Mouse (Mus musculus) left cerebral cortex, adult 2 months (tissue): ENCODE data around the gene Zfp839. TPM values are rescaled to one million over a fixed set of nuclear protein-coding genes. Genes with fewer than 3 reads are reported as not detected.
"Not testable (repeated sequence)": the region's sequence is repeated elsewhere in the genome, so short reads cannot be mapped to it uniquely, and the experiment has no call there.

Experiments
- DNase-seq, 2 experiments: peaks; one replicate each; pipeline ENCODE4 v3.0.0; 2021 to 2022; ENCODE audit warnings: low spot score in 2 of 2, mixed read lengths in 1 of 2; ENCODE audit errors: extremely low spot score in 1 of 2
- H3K27ac ChIP-seq: fragments of 200-600 bp; 2 replicates; pipeline ENCODE4 v1.8.1; 2022
- H3K4me3 ChIP-seq: fragments of 200-600 bp; 2 replicates; pipeline ENCODE4 v1.8.1; 2022
- CTCF ChIP-seq: fragments of 200-600 bp; IDR thresholded peaks from 2 replicates; pipeline ENCODE4 v1.8.1; 2022; ENCODE audit warnings: antibody characterized with exemption, mild to moderate bottlenecking, moderate library complexity
- intact Hi-C: fragments of 180-260 bp; cut with DNase I; formaldehyde crosslinking; loops from one replicate; pipeline ENCODE4 v1.15.1; 2025
- total RNA-seq, 2 experiments: library from RNA; stranded (reverse); gene quantifications; 2 replicates each; pipeline ENCODE4 v1.2.3; 2021

The Zfp839 gene
- total RNA-seq, 2 experiments from 2014 or later: 11.4 to 12.3 TPM

DNA sequence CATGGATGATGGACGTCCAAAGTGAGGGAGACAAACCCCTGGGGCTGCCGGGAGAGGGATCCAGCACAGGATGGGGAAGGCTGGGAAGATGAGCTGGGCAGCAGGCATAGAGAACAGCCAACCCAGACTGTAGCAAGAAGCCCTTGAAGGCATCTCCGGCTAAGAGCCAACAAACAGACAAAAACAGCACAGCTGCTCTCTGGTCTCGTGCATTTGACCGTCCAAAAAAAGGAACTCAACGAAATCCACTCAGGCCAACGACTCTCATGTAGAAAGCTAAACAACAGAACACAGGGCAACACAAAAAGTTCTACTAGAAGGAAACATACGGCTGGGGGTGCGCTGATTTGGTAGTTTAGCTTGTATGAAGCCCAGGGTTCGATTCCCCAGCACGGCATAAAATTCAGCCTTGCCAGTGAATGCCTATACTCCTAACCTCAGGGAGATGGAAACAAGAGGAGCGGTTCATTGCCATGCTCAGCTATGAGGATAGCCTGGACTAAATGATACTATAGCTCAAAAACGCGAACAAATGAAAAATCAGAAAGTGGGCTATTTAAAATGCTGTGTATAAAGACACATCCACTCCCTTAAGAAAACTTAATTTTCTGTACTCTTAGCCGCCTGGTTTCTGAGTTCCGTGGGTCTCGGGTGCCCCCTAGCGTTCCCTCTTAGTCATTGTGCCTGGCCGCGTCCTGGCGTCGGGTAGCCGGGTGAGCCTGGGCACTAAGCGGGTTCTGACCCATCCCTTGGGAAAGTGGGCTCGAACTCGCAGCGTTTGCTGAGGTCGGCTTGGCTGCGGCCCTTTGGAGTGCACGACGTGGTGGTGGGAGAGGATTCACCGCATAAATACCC lies 6.6 kb upstream of the Zfp839 start:
- Histone ChIP-seq H3K4me3 (peak overlapping the region; percentile 57), H3K27ac (no peak overlapping the region)
- peak; percentile 80 to 87 for DNase-seq
- TF ChIP-seq CTCF: peak; percentile 98
- intact Hi-C loops: loop anchor here (2.0 to 10.0 kb wide), 3 partner anchors 245 to 425 kb away; partner anchors contain the start of gene Ppp2r5c

DNA sequence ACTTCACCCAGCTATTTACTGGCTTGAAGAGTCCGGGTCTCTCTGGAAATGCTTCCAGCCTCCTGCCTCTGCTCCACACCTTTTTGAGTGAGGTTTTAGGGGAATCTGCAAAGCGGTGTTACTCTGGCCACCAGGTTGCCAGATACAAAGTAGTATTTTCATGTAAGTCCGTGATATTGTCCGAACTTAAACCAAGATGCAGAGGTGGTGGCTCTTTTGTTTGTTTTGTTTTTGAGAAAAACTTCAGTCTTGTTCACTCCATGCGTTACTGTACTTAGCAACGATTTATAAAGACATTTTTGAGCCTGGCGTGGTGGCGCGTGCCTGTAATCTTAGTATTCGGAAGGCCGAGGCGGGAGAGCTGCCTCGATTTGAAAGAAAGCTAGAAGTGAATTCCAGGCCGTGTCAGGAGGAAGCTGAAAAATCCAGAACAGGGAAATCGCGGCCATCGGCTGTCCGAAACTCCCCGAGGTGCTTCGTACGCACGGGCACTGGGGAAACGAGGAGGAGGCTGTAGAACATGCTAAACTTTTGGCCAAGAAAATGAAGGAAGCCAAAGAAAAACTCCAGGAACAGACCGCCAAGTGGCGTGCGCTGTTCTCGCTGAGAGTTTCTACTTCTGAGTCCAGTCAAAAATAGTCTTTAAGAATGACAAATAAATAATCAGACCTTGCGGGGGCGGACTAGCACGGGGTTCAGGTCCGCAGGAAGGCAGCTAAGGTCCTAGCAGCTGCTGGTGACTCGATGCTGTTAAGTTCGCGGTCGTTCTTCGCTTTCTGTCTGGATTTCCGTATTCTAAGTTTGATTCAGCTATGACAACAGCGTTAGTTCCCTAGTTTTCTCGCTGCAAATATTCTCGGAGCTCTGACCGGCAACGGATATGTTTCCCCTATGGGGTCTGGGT lies 5.6 kb upstream of the Zfp839 start:
- Histone ChIP-seq H3K27ac (peak overlapping the region; percentile 59; the same call in 1 of the 2 replicates), H3K4me3 (peak overlapping the region; percentile 57)
- TF ChIP-seq CTCF: no peak
- DNase-seq: no peak
- intact Hi-C loops: loop anchor here (5.0 to 10.0 kb wide), 2 partner anchors 148 to 400 kb away; partner anchors contain the start of gene Ppp2r5c

DNA sequence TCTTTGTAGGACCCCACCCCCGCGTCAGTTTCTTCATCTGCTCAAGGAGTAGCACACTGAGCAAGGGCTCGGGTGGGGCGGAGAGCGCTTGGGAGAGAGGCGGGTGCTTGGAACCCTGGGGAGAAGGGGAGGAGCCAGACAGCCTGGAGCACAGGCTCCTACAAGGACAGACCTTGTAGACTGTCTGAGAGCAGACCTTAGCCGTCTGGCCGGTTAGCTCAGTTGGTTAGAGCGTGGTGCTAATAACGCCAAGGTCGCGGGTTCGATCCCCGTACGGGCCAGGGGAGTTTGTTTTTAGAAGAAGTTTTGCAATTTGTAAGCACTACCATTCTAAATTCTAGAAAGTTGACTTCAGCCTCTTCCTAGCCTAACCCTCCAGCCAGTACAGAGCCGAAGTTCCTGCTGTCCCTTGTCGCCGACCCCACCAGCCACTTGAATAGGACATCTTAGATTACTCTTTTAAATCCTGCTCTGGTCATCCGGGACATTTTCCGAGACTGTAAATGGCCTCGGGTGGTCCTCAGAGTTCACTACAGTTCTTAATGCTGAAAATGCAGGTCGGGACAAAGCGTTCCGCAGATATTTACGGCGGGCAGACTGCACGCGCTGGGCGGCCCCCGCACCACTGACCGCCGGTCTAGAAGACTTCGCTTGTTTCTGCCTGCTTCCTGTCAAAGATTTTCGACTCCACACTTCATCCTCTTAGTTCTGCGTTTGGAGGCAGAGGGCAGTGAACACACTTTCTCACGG lies 4.7 kb upstream of the Zfp839 start:
- intact Hi-C loops: loop anchor here (5.0 to 10.0 kb wide), 2 partner anchors 147 to 401 kb away; partner anchors contain the start of gene Ppp2r5c
- Histone ChIP-seq H3K4me3 (peak overlapping the region; percentile 57), H3K27ac (peak overlapping the region; percentile 59; the same call in 1 of the 2 replicates)
- peak; percentile 78 to 80 for DNase-seq
- no peak for TF ChIP-seq CTCF

- Histone ChIP-seq H3K27ac (no peak overlapping the region), H3K4me3 (peak overlapping the region; percentile 57)
- intact Hi-C loops: loop anchor here (5.0 to 10.0 kb wide), 2 partner anchors 146 to 401 kb away; partner anchors contain the start of gene Ppp2r5c
- TF ChIP-seq CTCF: no peak
- no peak for DNase-seq
Observed at GRCm38 (mm10) chr12:110846191-110846765, 3.8 kb upstream of the Zfp839 start.

- intact Hi-C loops: loop anchor here (2.0 kb wide), 1 partner anchor 38 kb away; the partner anchor contains the start of genes Cinp and Tecpr2
- no peak for TF ChIP-seq CTCF
- H3K27ac ChIP-seq: peak overlapping the region; percentile 91; the same call in 1 of the 2 replicates
Observed at GRCm38 (mm10) chr12:110850929-110851256, 840 bp downstream of the Zfp839 start.

GRCm38 (mm10) chr12:110851414-110851813 lies 1.4 kb downstream of the Zfp839 start:
- Histone ChIP-seq H3K4me3 (no peak overlapping the region), H3K27ac (no peak overlapping the region)
- intact Hi-C loops: loop anchor here (2.0 kb wide), 1 partner anchor 37 kb away; the partner anchor contains the start of genes Cinp and Tecpr2
- no peak for DNase-seq
- TF ChIP-seq CTCF: no peak

More at GRCm38 (mm10) chr12:110850929-110851256, 840 bp downstream of the Zfp839 start:
- DNase-seq: no peak
- peak overlapping the region; percentile 66 for H3K4me3 ChIP-seq

- no peak overlapping the region for H3K27ac ChIP-seq
- intact Hi-C loops: loop anchor here (2.0 kb wide), 1 partner anchor 37 kb away; the partner anchor contains the start of genes Cinp and Tecpr2
- no peak for DNase-seq
- TF ChIP-seq CTCF: no peak
- H3K4me3 ChIP-seq: no peak overlapping the region
Observed at GRCm38 (mm10) chr12:110851923-110852322, 1.9 kb downstream of the Zfp839 start.

- intact Hi-C loops: no loop called here
- no peak for TF ChIP-seq CTCF
- Histone ChIP-seq H3K27ac (no peak overlapping the region), H3K4me3 (no peak overlapping the region)
- DNase-seq: no peak
Observed at GRCm38 (mm10) chr12:110854786-110855737, 5.0 kb downstream of the Zfp839 start.

DNA sequence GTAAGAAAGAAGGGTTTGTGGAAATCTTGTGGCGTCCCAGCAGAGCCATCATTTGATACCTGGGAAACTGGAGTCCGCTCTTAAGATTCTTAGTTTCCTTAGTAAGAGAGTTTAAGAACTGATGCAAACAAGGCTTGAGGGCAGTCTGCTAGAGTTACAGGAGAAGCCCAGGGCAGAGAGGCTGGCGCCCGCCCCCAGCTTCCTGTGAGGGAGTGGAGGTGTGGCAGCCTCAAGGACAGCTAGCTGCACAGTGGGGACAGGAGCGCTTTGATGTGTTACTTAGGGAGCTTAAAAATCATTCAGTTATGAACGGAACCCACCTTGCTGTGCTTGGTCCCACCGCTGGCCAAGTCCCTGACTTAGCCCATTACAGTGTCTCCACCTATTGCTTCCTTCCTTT lies 7.1 kb downstream of the Zfp839 start:
- Histone ChIP-seq H3K4me3 (no peak overlapping the region), H3K27ac (no peak overlapping the region)
- DNase-seq: no peak
- intact Hi-C loops: no loop called here
- no peak for TF ChIP-seq CTCF

- H3K27ac ChIP-seq, DNase-seq, intact Hi-C loops, H3K4me3 ChIP-seq: not testable (repeated sequence)
Observed at GRCm38 (mm10) chr12:110858681-110859080, 8.6 kb downstream of the Zfp839 start.
